Mouse (Mus musculus): ENCODE measurements around the gene Sh3pxd2a. TPM values are rescaled to one million over a fixed set of nuclear protein-coding genes. Genes with fewer than 3 reads are reported as not detected.

The Sh3pxd2a gene
- total and polyA plus RNA-seq, 3 experiments: 3.9 to 11.3 TPM; not detected in 1

DNA sequence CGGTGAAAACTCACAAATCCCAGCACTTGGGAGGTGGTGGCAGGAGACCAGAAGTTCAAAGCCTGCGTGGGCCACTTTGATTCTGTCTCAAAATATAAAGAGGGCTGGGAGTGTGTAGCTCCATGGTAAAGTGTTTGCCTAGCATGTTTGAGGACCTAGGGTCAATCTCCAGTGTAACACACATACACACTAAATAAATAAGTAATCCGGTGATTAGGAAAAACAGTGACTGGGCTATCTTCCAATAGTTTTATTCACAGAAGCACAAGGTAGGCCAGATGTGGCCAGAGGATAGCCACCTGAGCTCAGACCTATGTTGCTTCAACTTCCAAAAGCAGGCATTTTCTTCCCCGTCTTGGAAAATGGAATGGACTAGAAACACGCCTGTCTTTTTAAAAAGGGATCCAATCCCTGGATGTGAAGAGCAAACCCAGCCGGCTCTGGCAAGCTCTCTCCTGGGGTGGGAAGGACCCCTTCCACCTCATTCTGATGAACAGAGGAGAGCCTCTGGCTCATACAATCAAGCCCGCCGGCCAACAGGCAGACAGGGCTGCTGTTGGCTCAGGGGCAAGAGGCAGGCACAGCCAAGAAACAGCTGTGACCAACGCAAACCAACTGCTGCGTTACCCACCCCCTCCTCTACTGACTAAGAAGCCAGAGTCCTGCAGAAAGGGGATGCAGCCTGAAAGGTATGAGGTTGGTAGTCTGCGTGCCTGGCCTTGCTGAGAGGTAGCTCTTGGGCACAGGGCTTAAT, 140.9 kb downstream of the Sh3pxd2a start:
- Histone ChIP-seq H3K27me3 (ENCODE audit: control insufficient read depth in 1 of 2, insufficient read depth in 2 of 2, low read length in 2 of 2) (no peaks in the 10 kb centered on the region; a peak in 1 of 4 replicates), H3K9ac (ENCODE audit: control insufficient read depth, low read depth, low read length, poor library complexity, severe bottlenecking) (no peak overlapping the region), H3K36me3 (ENCODE audit: control insufficient read depth in 1 of 2, insufficient read depth in 2 of 2, low read length in 2 of 2) (no peaks in the 10 kb centered on the region), H3K4me3 (ENCODE audit: control insufficient read depth in 1 of 2, insufficient read depth in 1 of 2, low read depth in 2 of 2, low read length in 2 of 2) (no peak overlapping the region), H3K4me1 (ENCODE audit: control insufficient read depth in 1 of 2, insufficient read depth in 2 of 2, low read length in 2 of 2) (no peaks in the 10 kb centered on the region), H3K27ac (ENCODE audit: control insufficient read depth, low read depth, low read length) (no peak overlapping the region), H3K9me3 (replicated peaks; ENCODE audit: insufficient read depth, low read length) (no peaks in the 10 kb centered on the region), H3K79me2 (ENCODE audit: control insufficient read depth, insufficient read depth, low read length, poor library complexity) (no peaks in the 10 kb centered on the region)
- TF ChIP-seq ELF1 (IDR thresholded peaks at IDR 0.05; ENCODE audit: low read depth, low read length) (no peak), MAX (IDR thresholded peaks at IDR 0.05; ENCODE audit: low read length) (no peak), ZMIZ1 (IDR thresholded peaks at IDR 0.05; ENCODE audit: low read depth, low read length) (no peak), MXI1 (IDR thresholded peaks at IDR 0.05; ENCODE audit: low read depth, low read length) (no peak), HCFC1 (IDR thresholded peaks at IDR 0.05; ENCODE audit: low read depth, low read length) (no peak), NELFE (IDR thresholded peaks at IDR 0.05; ENCODE audit: low read depth, low read length) (no peak), E2F4 (IDR thresholded peaks at IDR 0.05; ENCODE audit: borderline replicate concordance, low read depth, low read length) (no peak), ZNF384 (IDR thresholded peaks at IDR 0.05; ENCODE audit: low read depth, low read length) (no peak), NRF1 (IDR thresholded peaks at IDR 0.05; ENCODE audit: insufficient read depth, low read depth, low read length, poor library complexity, severe bottlenecking) (no peak), RCOR1 (IDR thresholded peaks at IDR 0.05; ENCODE audit: low read depth, low read length) (no peak), CHD1 (IDR thresholded peaks at IDR 0.05; ENCODE audit: low read depth, low read length) (no peak), SIN3A (IDR thresholded peaks at IDR 0.05; ENCODE audit: low read length) (no peak), POLR2A (IDR thresholded peaks at IDR 0.05; ENCODE audit: control insufficient read depth in 1 of 2, insufficient read depth in 1 of 2, low read depth in 1 of 2, low read length in 2 of 2, poor library complexity in 1 of 2) (no peak), GATA1 (IDR thresholded peaks at IDR 0.05; ENCODE audit: low read depth, low read length) (no peak)
- no peak for DNase-seq (ENCODE audit: low read depth, low spot score)

DNA sequence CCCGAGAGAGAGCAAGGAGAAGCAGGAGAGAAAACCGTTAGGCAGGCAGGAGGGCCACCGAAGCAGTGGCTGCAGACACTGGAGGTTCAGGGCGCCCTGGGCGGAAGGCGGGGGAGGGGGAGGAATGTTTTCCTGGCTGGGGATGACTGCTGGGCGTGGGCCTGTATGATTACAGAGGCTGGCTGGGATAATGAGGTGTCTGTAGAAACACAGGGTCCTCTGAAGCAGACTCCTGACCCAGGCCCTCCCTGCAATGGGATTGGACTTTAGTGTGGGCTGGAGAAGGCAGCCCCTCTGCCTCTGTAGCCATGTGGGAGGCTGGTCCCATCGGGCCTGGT, 143.9 kb downstream of the Sh3pxd2a start:
- H3K9ac ChIP-seq (ENCODE audit: control insufficient read depth, low read depth, low read length, poor library complexity, severe bottlenecking): no peak overlapping the region

More for the DNA sequence above, 143.9 kb downstream of the Sh3pxd2a start:
- Histone ChIP-seq H3K4me1 (ENCODE audit: control insufficient read depth in 1 of 2, insufficient read depth in 2 of 2, low read length in 2 of 2) (no peaks in the 10 kb centered on the region; a peak in 1 of 4 replicates), H3K4me3 (ENCODE audit: control insufficient read depth in 1 of 2, insufficient read depth in 1 of 2, low read depth in 2 of 2, low read length in 2 of 2) (no peak overlapping the region), H3K9me3 (replicated peaks; ENCODE audit: insufficient read depth, low read length) (no peaks in the 10 kb centered on the region), H3K36me3 (ENCODE audit: control insufficient read depth in 1 of 2, insufficient read depth in 2 of 2, low read length in 2 of 2) (no peaks in the 10 kb centered on the region), H3K79me2 (ENCODE audit: control insufficient read depth, insufficient read depth, low read length, poor library complexity) (no peaks in the 10 kb centered on the region), H3K27ac (ENCODE audit: control insufficient read depth, low read depth, low read length) (no peak overlapping the region), H3K27me3 (ENCODE audit: control insufficient read depth in 1 of 2, insufficient read depth in 2 of 2, low read length in 2 of 2) (no peaks in the 10 kb centered on the region; a peak in 1 of 4 replicates)
- DNase-seq (ENCODE audit: low read depth, low spot score): no peak
- TF ChIP-seq BHLHE40 (IDR thresholded peaks at IDR 0.05; ENCODE audit: borderline replicate concordance, low read depth, low read length) (no peak), NELFE (IDR thresholded peaks at IDR 0.05; ENCODE audit: low read depth, low read length) (no peak), POLR2AphosphoS2 (IDR thresholded peaks at IDR 0.05; ENCODE audit: low read length) (no peak), MYB (IDR thresholded peaks at IDR 0.05; ENCODE audit: low read depth, low read length) (no peak), POLR2AphosphoS5 (IDR thresholded peaks at IDR 0.05; ENCODE audit: borderline replicate concordance, low read depth, low read length) (no peak), CHD1 (IDR thresholded peaks at IDR 0.05; ENCODE audit: low read depth, low read length) (no peak), TBP (IDR thresholded peaks at IDR 0.05; ENCODE audit: low read depth, low read length) (no peak), CTCF (IDR thresholded peaks at IDR 0.05 in 2 of 3, conservative IDR thresholded peaks at IDR 0.05 in 1 of 3; ENCODE audit: control insufficient read depth in 1 of 3, insufficient read depth in 1 of 3, low read depth in 2 of 3, low read length in 3 of 3, poor library complexity in 1 of 3, severe bottlenecking in 1 of 3) (no peak)
